Mouse (Mus musculus) naive thymus-derived CD4-positive, alpha-beta T cell, adult 5 months (primary cell): ENCODE data around the gene Lrrc4b. TPM values are rescaled to one million over a fixed set of nuclear protein-coding genes. Genes with fewer than 3 reads are reported as not detected.

ENCODE experiments used
- polyA plus RNA-seq: library from polyadenylated mRNA; unstranded; fragments of 100-300 nt; shearing (Covaris generic); gene quantifications from one replicate; pipeline ENCODE4 v1.2.1, GENCODE M21; 2017

Gene Lrrc4b
- polyA plus RNA-seq: not detected

GRCm38 (mm10) chr7:44428968-44429521 lies at the start of gene Lrrc4b:
Gene Lrrc4b, plus strand, starts transcription at chr7:44429018.

GRCm38 (mm10) chr7:44383980-44384715 lies 44.7 kb upstream of the Lrrc4b start, which contains the start of gene Syt3:
Gene Syt3, plus strand, starts transcription at chr7:44384102.

GRCm38 (mm10) chr7:44385720-44386119 lies 43.1 kb upstream of the Lrrc4b start, which contains the start of gene 1700008O03Rik:
Gene 1700008O03Rik, minus strand, starts transcription at chr7:44385820.

GRCm38 (mm10) chr7:44465111-44465510 lies 36.3 kb downstream of the Lrrc4b start, which contains the start of gene Aspdh:
Gene Aspdh, plus strand, starts transcription at chr7:44465391.

GRCm38 (mm10) chr7:44467811-44468411 lies 39.1 kb downstream of the Lrrc4b start, which contains the start of gene Josd2:
Gene Josd2, plus strand, starts transcription at chr7:44467980.

GRCm38 (mm10) chr7:44495992-44496770 lies 67.4 kb downstream of the Lrrc4b start, which contains the start of the genes Emc10 and Fam71e1:
Gene Emc10, minus strand, starts transcription at chr7:44496529.
Gene Fam71e1, plus strand, starts transcription at chr7:44496581.

Other genes starting within 250 kb of the Lrrc4b start
- not detected for gene Klk1b24, start 240.8 kb upstream of the Lrrc4b start, polyA plus RNA-seq
- gene Klk1b3, start 230.8 kb upstream of the Lrrc4b start, polyA plus RNA-seq: not detected
- not detected for gene Klk1b4, start 221.6 kb upstream of the Lrrc4b start, polyA plus RNA-seq
- gene Klk1b5, start 213.1 kb upstream of the Lrrc4b start, polyA plus RNA-seq: not detected
- gene Klk1, start 203.7 kb upstream of the Lrrc4b start, polyA plus RNA-seq: not detected
- gene Gm36864, start 192.8 kb upstream of the Lrrc4b start, polyA plus RNA-seq: not detected
- 1.1 TPM for gene 1700028J19Rik, start 182.3 kb upstream of the Lrrc4b start, polyA plus RNA-seq
- 266 TPM for gene 2410002F23Rik, start 182.3 kb upstream of the Lrrc4b start, polyA plus RNA-seq
- not detected for gene Acp4, start 171.6 kb upstream of the Lrrc4b start, polyA plus RNA-seq
- gene Gm15517, start 167.6 kb upstream of the Lrrc4b start, polyA plus RNA-seq: not detected
- 0.46 TPM for gene Clec11a, start 122.1 kb upstream of the Lrrc4b start, polyA plus RNA-seq
- gene Shank1, start 118.8 kb upstream of the Lrrc4b start, polyA plus RNA-seq: 0.09 TPM
- gene Syt3, start 44.9 kb upstream of the Lrrc4b start, polyA plus RNA-seq: 0.49 TPM
- gene 1700008O03Rik, start 43.2 kb upstream of the Lrrc4b start, polyA plus RNA-seq: 0.66 TPM
- gene Aspdh, start 36.4 kb downstream of the Lrrc4b start, polyA plus RNA-seq: not detected
- 69.6 TPM for gene Josd2, start 39.0 kb downstream of the Lrrc4b start, polyA plus RNA-seq
- gene Emc10, start 67.5 kb downstream of the Lrrc4b start, polyA plus RNA-seq: 180 TPM
- 3.1 TPM for gene Fam71e1, start 67.6 kb downstream of the Lrrc4b start, polyA plus RNA-seq
- gene Mybpc2, start 95.6 kb downstream of the Lrrc4b start, polyA plus RNA-seq: not detected
- gene Spib, start 103.1 kb downstream of the Lrrc4b start, polyA plus RNA-seq: not detected
- gene Pold1, start 119.8 kb downstream of the Lrrc4b start, polyA plus RNA-seq: 59.9 TPM
- 222 TPM for gene Nr1h2, start 124.9 kb downstream of the Lrrc4b start, polyA plus RNA-seq
- gene Napsa, start 143.4 kb downstream of the Lrrc4b start, polyA plus RNA-seq: not detected
- not detected for gene Kcnc3, start 161.6 kb downstream of the Lrrc4b start, polyA plus RNA-seq
- gene Myh14, start 241.8 kb downstream of the Lrrc4b start, polyA plus RNA-seq: not detected